Mouse (Mus musculus): Measurements from ENCODE around the gene Hmox1. TPM values are rescaled to one million over a fixed set of nuclear protein-coding genes. Genes with fewer than 3 reads are reported as not detected.

Gene Hmox1
- polyA plus RNA-seq, 1 experiment from 2014 or later, result 10.1 TPM

DNA sequence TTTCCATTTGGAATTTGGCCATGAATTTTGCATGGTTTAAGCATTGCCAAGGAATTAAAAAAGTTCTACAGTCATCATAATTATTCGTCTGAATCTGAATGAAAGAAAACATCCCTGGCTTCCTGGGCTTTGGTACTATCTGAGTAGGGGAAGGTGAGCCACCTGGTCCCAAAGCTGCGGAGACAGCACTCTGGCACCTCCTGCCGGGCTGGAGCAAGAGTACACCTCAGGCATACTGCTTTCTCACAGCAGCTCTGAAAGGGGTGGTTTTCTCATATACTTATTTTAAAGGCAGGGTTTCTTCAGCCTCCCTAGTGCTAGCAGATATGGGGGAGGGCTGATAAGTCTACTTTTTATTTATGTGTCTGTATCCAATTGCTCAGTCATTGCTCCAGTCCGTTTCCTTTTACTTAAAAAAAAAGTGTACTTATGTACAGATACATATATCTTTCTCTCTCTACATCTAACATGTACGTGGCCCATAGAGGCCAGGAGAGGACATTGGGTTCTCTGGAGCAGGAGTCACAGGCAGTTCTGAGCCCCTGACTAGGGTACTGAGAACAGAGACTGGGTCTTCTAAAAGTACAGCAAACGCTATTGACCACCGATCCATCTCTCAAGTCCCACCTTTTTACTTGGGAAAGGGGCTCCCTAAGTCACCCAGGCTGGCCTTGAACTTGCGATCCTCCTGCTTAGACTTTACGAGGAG lies 15.3 kb downstream of the Hmox1 start:
- WGBS, result 0% methylated on average over 9 of the region's 9 CpGs
- ATAC-seq (replicated peaks; ENCODE audit: low FRiP score, low TSS enrichment, low read depth) (peak; percentile 81), DNase-seq (ENCODE audit: low spot score) (peak; percentile 83)
- peaks cover 17% of the 10 kb centered on the region; the same call in 1 of the 2 replicates for H3K4me1 ChIP-seq (replicated peaks; ENCODE audit: control insufficient read depth, insufficient read depth, low read length)
- no peaks in the 10 kb centered on the region for H3K27me3 ChIP-seq (replicated peaks; ENCODE audit: control insufficient read depth, insufficient read depth, low read length)
- peak overlapping the region; percentile 73 for H3K4me2 ChIP-seq (ENCODE audit: low read length)
- H3K27ac ChIP-seq (ENCODE audit: low read depth), result peak overlapping the region; percentile 90
- peaks cover 31% of the 10 kb centered on the region for H3K36me3 ChIP-seq (ENCODE audit: control insufficient read depth, insufficient read depth, low read length)
- H3K4me3 ChIP-seq (ENCODE audit: low read depth, low read length), result peak overlapping the region; percentile 91
- H3K9me3 ChIP-seq (ENCODE audit: control insufficient read depth, low read length), result no peaks in the 10 kb centered on the region
- H3K9ac ChIP-seq (ENCODE audit: low read length), result peak overlapping the region; percentile 79

GRCm38 (mm10) chr8:75109236-75109967 lies 16.0 kb downstream of the Hmox1 start, which contains the start of gene Mcm5:
Mcm5 (plus strand) TSS chr8:75109569.
- Histone ChIP-seq H3K4me3 (ENCODE audit: low read depth, low read length) (peak within 1 kb of the TSS; percentile 91), H3K27ac (ENCODE audit: low read depth) (peak within 1 kb of the TSS; percentile 90), H3K4me1 (replicated peaks; ENCODE audit: control insufficient read depth, insufficient read depth, low read length) (peaks cover 17% of the 10 kb centered on the region; the same call in 1 of the 2 replicates), H3K36me3 (ENCODE audit: control insufficient read depth, insufficient read depth, low read length) (peaks cover 38% of the 10 kb centered on the region), H3K4me2 (ENCODE audit: low read length) (peak within 1 kb of the TSS; percentile 73), H3K9ac (ENCODE audit: low read length) (peak within 1 kb of the TSS; percentile 79), H3K9me3 (ENCODE audit: control insufficient read depth, low read length) (no peaks in the 10 kb centered on the region), H3K27me3 (replicated peaks; ENCODE audit: control insufficient read depth, insufficient read depth, low read length) (no peaks in the 10 kb centered on the region)
- under 1% methylated on average over 59 of the region's 59 CpGs for WGBS
- DNase-seq (ENCODE audit: low spot score), result peak; percentile 99
- peak; percentile 97 for ATAC-seq (replicated peaks; ENCODE audit: low FRiP score, low TSS enrichment, low read depth)

DNA sequence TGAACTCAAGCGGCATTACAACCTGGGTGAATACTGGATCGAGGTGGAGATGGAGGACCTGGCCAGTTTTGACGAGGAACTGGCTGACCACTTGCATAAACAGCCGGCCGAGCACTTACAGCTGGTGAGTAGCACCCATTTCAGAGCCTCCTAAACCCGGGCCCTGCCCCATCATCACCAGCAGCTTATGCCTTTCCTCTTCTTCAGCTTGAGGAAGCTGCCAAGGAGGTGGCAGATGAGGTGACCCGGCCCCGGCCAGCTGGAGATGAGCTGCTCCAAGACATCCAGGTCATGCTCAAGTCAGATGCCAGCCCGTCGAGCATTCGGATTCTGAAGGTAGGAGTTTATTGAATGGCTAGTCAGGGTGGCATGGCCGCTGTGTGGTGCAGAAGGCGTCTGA lies 16.7 kb downstream of the Hmox1 start:
- DNase-seq (ENCODE audit: low spot score) (peak; percentile 53), ATAC-seq (replicated peaks; ENCODE audit: low FRiP score, low TSS enrichment, low read depth) (no peak)

GRCm38 (mm10) chr8:75118505-75118904 lies 25.1 kb downstream of the Hmox1 start:
- DNase-seq (ENCODE audit: low spot score), result no peak
- Histone ChIP-seq H3K27ac (ENCODE audit: low read depth) (no peak overlapping the region), H3K36me3 (ENCODE audit: control insufficient read depth, insufficient read depth, low read length) (peaks cover 99% of the 10 kb centered on the region), H3K4me3 (ENCODE audit: low read depth, low read length) (no peak overlapping the region), H3K27me3 (replicated peaks; ENCODE audit: control insufficient read depth, insufficient read depth, low read length) (no peaks in the 10 kb centered on the region), H3K9me3 (ENCODE audit: control insufficient read depth, low read length) (no peaks in the 10 kb centered on the region), H3K4me1 (replicated peaks; ENCODE audit: control insufficient read depth, insufficient read depth, low read length) (no peaks in the 10 kb centered on the region), H3K9ac (ENCODE audit: low read length) (no peak overlapping the region), H3K4me2 (ENCODE audit: low read length) (no peak overlapping the region)
- WGBS, result 93% methylated on average over 1 of the region's 1 CpGs
- no peak for ATAC-seq (replicated peaks; ENCODE audit: low FRiP score, low TSS enrichment, low read depth)

More for the DNA sequence above, 16.7 kb downstream of the Hmox1 start:
- H3K9me3 ChIP-seq (ENCODE audit: control insufficient read depth, low read length), result no peaks in the 10 kb centered on the region
- peak overlapping the region; percentile 65 for H3K4me2 ChIP-seq (ENCODE audit: low read length)
- WGBS, result 15% methylated on average over 13 of the region's 13 CpGs
- H3K36me3 ChIP-seq (ENCODE audit: control insufficient read depth, insufficient read depth, low read length), result peaks cover 45% of the 10 kb centered on the region
- H3K4me3 ChIP-seq (ENCODE audit: low read depth, low read length), result peak overlapping the region; percentile 91
- H3K4me1 ChIP-seq (replicated peaks; ENCODE audit: control insufficient read depth, insufficient read depth, low read length), result peaks cover 17% of the 10 kb centered on the region; the same call in 1 of the 2 replicates
- peak overlapping the region; percentile 79 for H3K9ac ChIP-seq (ENCODE audit: low read length)
- H3K27ac ChIP-seq (ENCODE audit: low read depth), result no peak overlapping the region
- H3K27me3 ChIP-seq (replicated peaks; ENCODE audit: control insufficient read depth, insufficient read depth, low read length), result no peaks in the 10 kb centered on the region

DNA sequence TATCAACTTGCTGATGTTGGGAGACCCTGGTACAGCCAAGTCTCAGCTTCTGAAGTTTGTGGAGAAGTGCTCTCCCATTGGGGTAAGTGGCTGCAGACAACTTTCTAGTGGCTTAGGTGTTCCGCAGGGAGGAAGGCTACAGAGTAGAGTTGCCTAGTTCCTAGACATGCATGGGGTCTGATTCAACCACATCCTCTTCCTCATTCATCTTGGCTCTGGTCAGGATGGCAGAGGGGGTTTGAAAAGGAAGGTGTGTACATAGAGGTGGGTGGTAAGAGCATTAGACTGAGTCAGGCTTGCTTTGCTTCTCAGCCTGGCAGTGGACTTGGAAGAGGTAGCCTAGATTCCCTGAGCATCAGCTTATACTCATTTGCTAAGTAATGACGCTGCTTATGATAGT lies 25.9 kb downstream of the Hmox1 start:
- 97% methylated on average over 2 of the region's 2 CpGs for WGBS
- no peak for ATAC-seq (replicated peaks; ENCODE audit: low FRiP score, low TSS enrichment, low read depth)
- no peaks in the 10 kb centered on the region for H3K9me3 ChIP-seq (ENCODE audit: control insufficient read depth, low read length)

GRCm38 (mm10) chr8:75119747-75120146 lies 26.3 kb downstream of the Hmox1 start:
- 93% methylated on average over 2 of the region's 2 CpGs for WGBS
- no peak for ATAC-seq (replicated peaks; ENCODE audit: low FRiP score, low TSS enrichment, low read depth)
- H3K36me3 ChIP-seq (ENCODE audit: control insufficient read depth, insufficient read depth, low read length), result peaks cover 99% of the 10 kb centered on the region

More for the DNA sequence above, 25.9 kb downstream of the Hmox1 start:
- H3K9ac ChIP-seq (ENCODE audit: low read length), result no peak overlapping the region
- no peak for DNase-seq (ENCODE audit: low spot score)
- no peak overlapping the region for H3K27ac ChIP-seq (ENCODE audit: low read depth)
- no peak overlapping the region for H3K4me3 ChIP-seq (ENCODE audit: low read depth, low read length)
- H3K36me3 ChIP-seq (ENCODE audit: control insufficient read depth, insufficient read depth, low read length), result peaks cover 99% of the 10 kb centered on the region
- no peaks in the 10 kb centered on the region for H3K4me1 ChIP-seq (replicated peaks; ENCODE audit: control insufficient read depth, insufficient read depth, low read length)
- no peaks in the 10 kb centered on the region for H3K27me3 ChIP-seq (replicated peaks; ENCODE audit: control insufficient read depth, insufficient read depth, low read length)
- H3K4me2 ChIP-seq (ENCODE audit: low read length), result no peak overlapping the region

DNA sequence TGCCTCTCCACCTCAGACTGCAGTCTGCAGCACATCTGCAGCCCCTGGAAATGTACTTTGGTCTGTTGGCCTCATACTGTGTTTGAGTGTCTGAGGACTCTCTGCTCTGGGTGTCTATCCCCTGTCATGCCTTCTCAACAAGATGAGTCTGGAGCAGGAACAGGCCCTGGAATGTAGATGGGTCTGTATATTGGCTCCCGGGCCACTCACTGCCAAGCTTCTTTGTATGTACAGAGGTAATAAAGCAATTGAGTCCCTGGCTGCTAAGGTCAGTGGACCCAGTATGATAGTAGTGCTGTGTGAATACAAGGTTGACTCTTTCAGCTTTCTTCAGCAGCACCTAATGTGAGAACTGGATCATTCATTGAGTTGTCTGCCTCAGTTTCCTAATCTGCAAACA lies 34.0 kb downstream of the Hmox1 start:
- Histone ChIP-seq H3K9ac (ENCODE audit: low read length) (no peak overlapping the region), H3K27me3 (replicated peaks; ENCODE audit: control insufficient read depth, insufficient read depth, low read length) (no peaks in the 10 kb centered on the region), H3K4me1 (replicated peaks; ENCODE audit: control insufficient read depth, insufficient read depth, low read length) (no peaks in the 10 kb centered on the region), H3K27ac (ENCODE audit: low read depth) (no peak overlapping the region), H3K36me3 (ENCODE audit: control insufficient read depth, insufficient read depth, low read length) (peaks cover 79% of the 10 kb centered on the region), H3K4me2 (ENCODE audit: low read length) (no peak overlapping the region), H3K9me3 (ENCODE audit: control insufficient read depth, low read length) (no peaks in the 10 kb centered on the region), H3K4me3 (ENCODE audit: low read depth, low read length) (no peak overlapping the region)
- DNase-seq (ENCODE audit: low spot score) (no peak), ATAC-seq (replicated peaks; ENCODE audit: low FRiP score, low TSS enrichment, low read depth) (peak; percentile 54; the same call in 1 of the 2 replicates)
- 55% methylated on average over 1 of the region's 1 CpGs for WGBS

More at GRCm38 (mm10) chr8:75119747-75120146, 26.3 kb downstream of the Hmox1 start:
- Histone ChIP-seq H3K9ac (ENCODE audit: low read length) (no peak overlapping the region), H3K4me1 (replicated peaks; ENCODE audit: control insufficient read depth, insufficient read depth, low read length) (no peaks in the 10 kb centered on the region), H3K9me3 (ENCODE audit: control insufficient read depth, low read length) (no peaks in the 10 kb centered on the region), H3K4me3 (ENCODE audit: low read depth, low read length) (no peak overlapping the region), H3K27me3 (replicated peaks; ENCODE audit: control insufficient read depth, insufficient read depth, low read length) (no peaks in the 10 kb centered on the region), H3K4me2 (ENCODE audit: low read length) (no peak overlapping the region), H3K27ac (ENCODE audit: low read depth) (no peak overlapping the region)
- DNase-seq (ENCODE audit: low spot score), result no peak

- 8% methylated on average over 3 of the region's 3 CpGs for WGBS
- peak; percentile 63 for DNase-seq (ENCODE audit: low spot score)
Measured at GRCm38 (mm10) chr8:75132485-75132884, 39.1 kb downstream of the Hmox1 start.

More at GRCm38 (mm10) chr8:75132485-75132884, 39.1 kb downstream of the Hmox1 start:
- H3K4me3 ChIP-seq (ENCODE audit: low read depth, low read length), result no peak overlapping the region
- no peak overlapping the region for H3K4me2 ChIP-seq (ENCODE audit: low read length)
- H3K9me3 ChIP-seq (ENCODE audit: control insufficient read depth, low read length), result no peaks in the 10 kb centered on the region
- H3K4me1 ChIP-seq (replicated peaks; ENCODE audit: control insufficient read depth, insufficient read depth, low read length), result no peaks in the 10 kb centered on the region
- no peak overlapping the region for H3K27ac ChIP-seq (ENCODE audit: low read depth)
- H3K9ac ChIP-seq (ENCODE audit: low read length), result no peak overlapping the region
- H3K36me3 ChIP-seq (ENCODE audit: control insufficient read depth, insufficient read depth, low read length), result peaks cover 29% of the 10 kb centered on the region
- ATAC-seq (replicated peaks; ENCODE audit: low FRiP score, low TSS enrichment, low read depth), result 0 out of 2 replicates have a peak, but pooled peaks have one; percentile 36
- H3K27me3 ChIP-seq (replicated peaks; ENCODE audit: control insufficient read depth, insufficient read depth, low read length), result no peaks in the 10 kb centered on the region
